Mouse (Mus musculus): ENCODE data around the gene Taok3.

GRCm38 (mm10) chr5:117239106-117239505 is 119.2 kb downstream of the Taok3 start:
- TF ChIP-seq POLR2A (IDR thresholded peaks at IDR 0.05; ENCODE audit: extremely low read depth, insufficient read depth, low read length), result no peak
- TF ChIP-seq CTCF (IDR thresholded peaks at IDR 0.05; ENCODE audit: extremely low read depth, insufficient read depth, low read length), result no peak
